Mouse (Mus musculus): ENCODE data around the gene Cnnm1. TPM values are rescaled to one million over a fixed set of nuclear protein-coding genes. Genes with fewer than 3 reads are reported as not detected.
"Not testable (repeated sequence)": the region's sequence is repeated elsewhere in the genome, so short reads cannot be mapped to it uniquely, and the experiment has no call there.

The Cnnm1 gene
- polyA plus RNA-seq, 1 experiment from 2014 or later, result 4.9 TPM

DNA sequence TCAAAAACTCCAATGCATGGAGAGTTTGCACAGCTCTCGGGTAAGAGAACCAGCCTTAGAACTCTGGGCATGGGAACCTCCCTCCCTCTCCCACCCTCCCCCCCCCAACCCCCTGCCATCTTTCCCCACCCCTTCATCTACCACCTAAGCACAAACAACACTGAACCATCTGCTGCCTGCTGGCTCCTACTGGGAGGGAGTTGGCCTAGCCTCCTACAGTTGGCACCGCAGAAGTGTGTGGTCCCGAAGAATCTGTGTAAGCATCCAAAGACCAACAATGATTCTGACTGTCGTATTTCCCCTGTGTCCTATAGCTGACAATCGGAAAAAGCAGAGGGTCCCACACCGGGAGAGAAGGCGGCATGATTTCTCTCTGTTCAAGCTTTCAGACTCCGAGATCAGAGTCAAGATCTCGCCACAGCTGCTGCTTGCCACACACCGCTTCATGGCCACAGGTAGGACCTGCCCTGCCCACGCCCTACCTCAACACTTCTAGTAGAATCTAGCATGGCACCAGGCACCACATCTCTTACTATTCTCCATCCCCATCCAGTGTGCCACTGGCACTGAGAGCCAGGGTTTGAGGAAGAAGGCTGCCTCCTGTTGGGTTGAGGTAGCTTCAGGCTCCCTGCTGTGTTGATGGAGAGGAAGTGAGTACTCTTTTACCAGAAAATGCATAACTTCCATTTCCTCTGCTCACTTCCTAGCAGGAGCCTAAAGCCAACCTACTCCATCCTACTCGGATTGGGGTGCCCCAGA, 27.9 kb downstream of the Cnnm1 start:
- Histone ChIP-seq H3K36me3 (peaks cover 23% of the 10 kb centered on the region; the same call in 1 of the 2 replicates), H3K4me1 (no peaks in the 10 kb centered on the region), H3K27me3 (replicated peaks) (no peaks in the 10 kb centered on the region), H3K9ac (replicated peaks) (no peak overlapping the region), H3K4me2 (no peak overlapping the region), H3K4me3 (replicated peaks) (no peak overlapping the region), H3K27ac (replicated peaks) (no peak overlapping the region), H3K9me3 (replicated peaks) (no peaks in the 10 kb centered on the region)
- WGBS, result 79% methylated on average over 12 of the region's 12 CpGs
- ATAC-seq (ENCODE audit: low FRiP score), result no peak

- Histone ChIP-seq H3K27me3 (replicated peaks) (no peaks in the 10 kb centered on the region), H3K4me3 (replicated peaks) (no peak overlapping the region), H3K4me2 (no peak overlapping the region), H3K9ac (replicated peaks) (no peak overlapping the region), H3K27ac (replicated peaks) (no peak overlapping the region), H3K36me3 (peaks cover 23% of the 10 kb centered on the region; the same call in 1 of the 2 replicates), H3K4me1 (no peaks in the 10 kb centered on the region), H3K9me3 (replicated peaks) (no peaks in the 10 kb centered on the region)
- no peak for ATAC-seq (ENCODE audit: low FRiP score)
- WGBS, result 74% methylated on average over 7 of the region's 7 CpGs
These were observed 29.1 kb downstream of the Cnnm1 start for GRCm38 (mm10) chr19:43469333-43469732.

DNA sequence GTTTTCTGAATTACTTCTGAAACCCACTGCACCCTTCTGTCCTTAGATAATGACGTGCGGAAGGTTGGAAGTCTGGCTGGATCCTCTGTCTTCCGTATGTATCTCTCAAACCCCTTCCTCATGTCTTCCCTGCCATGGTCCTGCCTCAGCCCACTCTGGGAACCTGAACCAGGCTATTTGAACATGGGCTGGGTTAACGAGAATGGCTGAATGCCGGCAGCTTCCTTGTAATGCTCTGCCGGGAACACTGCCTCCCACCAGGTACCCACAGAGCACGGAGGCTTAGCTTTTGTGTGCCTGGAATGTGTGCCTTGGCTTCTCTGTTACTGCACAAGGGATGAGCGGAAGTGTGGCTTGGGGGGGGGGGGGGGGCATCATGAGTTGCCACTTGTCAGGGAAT, 32.1 kb downstream of the Cnnm1 start:
- Histone ChIP-seq H3K4me2 (no peak overlapping the region), H3K36me3 (peaks cover 17% of the 10 kb centered on the region; the same call in 1 of the 2 replicates), H3K27ac (replicated peaks) (no peak overlapping the region), H3K9ac (replicated peaks) (no peak overlapping the region), H3K4me3 (replicated peaks) (no peak overlapping the region), H3K27me3 (replicated peaks) (no peaks in the 10 kb centered on the region), H3K9me3 (replicated peaks) (no peaks in the 10 kb centered on the region), H3K4me1 (peaks cover 9% of the 10 kb centered on the region)
- 74% methylated on average over 8 of the region's 8 CpGs for WGBS
- ATAC-seq (ENCODE audit: low FRiP score), result no peak

- ATAC-seq (ENCODE audit: low FRiP score), result no peak
- H3K4me2 ChIP-seq, result no peak overlapping the region
- no peak overlapping the region for H3K27ac ChIP-seq (replicated peaks)
- H3K9me3 ChIP-seq (replicated peaks), result no peaks in the 10 kb centered on the region
- H3K27me3 ChIP-seq (replicated peaks), result no peaks in the 10 kb centered on the region
- H3K9ac ChIP-seq (replicated peaks), result no peak overlapping the region
- H3K36me3 ChIP-seq, result peaks cover 17% of the 10 kb centered on the region; the same call in 1 of the 2 replicates
- H3K4me3 ChIP-seq (replicated peaks), result no peak overlapping the region
- peaks cover 9% of the 10 kb centered on the region for H3K4me1 ChIP-seq
- 96% methylated on average over 7 of the region's 7 CpGs for WGBS
These were observed 32.5 kb downstream of the Cnnm1 start for GRCm38 (mm10) chr19:43472781-43473180.

DNA sequence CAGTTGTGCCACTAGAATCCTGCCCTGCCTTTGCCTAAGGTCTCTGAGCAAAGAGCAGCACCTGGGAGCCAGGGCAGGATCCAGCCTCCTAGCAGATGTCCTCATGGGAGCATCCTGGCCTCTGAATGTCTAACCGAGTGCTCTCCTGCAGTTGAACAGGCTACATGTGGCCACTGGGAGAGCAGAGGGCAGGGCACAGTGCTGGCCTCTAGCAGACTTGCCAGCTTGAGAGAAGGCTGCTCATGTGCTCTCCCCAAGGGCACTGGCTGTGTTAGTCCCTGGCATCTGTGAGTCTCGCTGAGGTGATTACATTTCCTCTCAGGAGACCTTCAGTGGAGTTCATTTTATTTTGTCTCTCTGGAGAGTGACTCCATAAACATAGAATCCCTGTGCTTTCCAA, 35.4 kb downstream of the Cnnm1 start:
- Histone ChIP-seq H3K4me3 (replicated peaks) (no peak overlapping the region), H3K27ac (replicated peaks) (no peak overlapping the region), H3K4me1 (peaks cover 9% of the 10 kb centered on the region), H3K36me3 (0 out of 2 replicates have a peak, but pooled peaks cover 2% of the 10 kb centered on the region), H3K27me3 (replicated peaks) (no peaks in the 10 kb centered on the region), H3K9ac (replicated peaks) (no peak overlapping the region), H3K9me3 (replicated peaks) (no peaks in the 10 kb centered on the region), H3K4me2 (no peak overlapping the region)
- WGBS, result 50% methylated on average over 2 of the region's 2 CpGs
- no peak for ATAC-seq (ENCODE audit: low FRiP score)

DNA sequence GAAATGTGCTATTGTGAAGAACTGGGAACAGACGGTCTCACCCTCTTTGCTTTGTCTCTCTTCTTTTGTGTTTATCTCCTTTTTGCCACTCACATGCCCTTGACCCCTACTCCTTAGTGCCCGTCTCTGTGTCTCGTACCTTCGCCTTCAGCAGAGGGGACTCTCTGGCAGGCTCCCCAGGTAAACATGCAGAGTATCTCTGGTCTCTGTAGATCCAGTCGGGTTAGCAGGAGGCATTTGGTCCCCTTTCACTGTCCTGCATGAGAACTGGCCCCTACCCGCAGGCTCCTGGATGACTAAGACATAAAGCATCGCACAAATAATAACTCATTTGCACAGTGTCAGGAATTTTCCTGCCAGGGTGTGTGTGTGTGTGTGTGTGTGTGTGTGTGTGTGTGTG, 35.8 kb downstream of the Cnnm1 start:
- no peak for ATAC-seq (ENCODE audit: low FRiP score)
- no peak overlapping the region for H3K4me3 ChIP-seq (replicated peaks)
- H3K4me2 ChIP-seq, result no peak overlapping the region
- H3K27me3 ChIP-seq (replicated peaks), result no peaks in the 10 kb centered on the region
- H3K27ac ChIP-seq (replicated peaks), result no peak overlapping the region
- 0 out of 2 replicates have a peak, but pooled peaks cover 2% of the 10 kb centered on the region for H3K36me3 ChIP-seq
- no peak overlapping the region for H3K9ac ChIP-seq (replicated peaks)
- no peaks in the 10 kb centered on the region for H3K9me3 ChIP-seq (replicated peaks)
- WGBS, result 66% methylated on average over 7 of the region's 7 CpGs
- peaks cover 9% of the 10 kb centered on the region for H3K4me1 ChIP-seq

DNA sequence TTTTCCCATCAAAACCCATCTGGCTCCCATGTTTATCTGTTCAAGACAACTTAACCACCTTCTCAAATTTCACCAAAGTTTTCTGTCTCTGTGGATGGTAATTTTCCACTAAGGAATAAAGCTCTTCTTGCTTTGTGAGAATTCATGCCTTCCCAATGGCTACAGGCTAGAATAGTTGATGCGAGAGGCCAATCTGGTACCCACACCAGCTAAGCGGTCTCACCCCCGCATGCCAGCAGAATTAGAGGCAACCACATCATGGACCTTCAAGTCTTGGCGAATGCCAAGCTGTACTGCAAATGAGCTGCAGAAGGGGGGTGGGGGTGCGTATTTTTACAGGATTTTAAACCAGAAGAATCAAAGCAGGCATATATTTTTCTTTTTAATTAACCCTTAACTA, 37.2 kb downstream of the Cnnm1 start:
- Histone ChIP-seq H3K27ac (replicated peaks) (no peak overlapping the region), H3K9ac (replicated peaks) (no peak overlapping the region), H3K36me3 (no peaks in the 10 kb centered on the region), H3K9me3 (replicated peaks) (no peaks in the 10 kb centered on the region), H3K4me2 (no peak overlapping the region), H3K4me1 (peaks cover 9% of the 10 kb centered on the region), H3K27me3 (replicated peaks) (no peaks in the 10 kb centered on the region), H3K4me3 (replicated peaks) (no peak overlapping the region)
- no peak for ATAC-seq (ENCODE audit: low FRiP score)
- 92% methylated on average over 5 of the region's 5 CpGs for WGBS

DNA sequence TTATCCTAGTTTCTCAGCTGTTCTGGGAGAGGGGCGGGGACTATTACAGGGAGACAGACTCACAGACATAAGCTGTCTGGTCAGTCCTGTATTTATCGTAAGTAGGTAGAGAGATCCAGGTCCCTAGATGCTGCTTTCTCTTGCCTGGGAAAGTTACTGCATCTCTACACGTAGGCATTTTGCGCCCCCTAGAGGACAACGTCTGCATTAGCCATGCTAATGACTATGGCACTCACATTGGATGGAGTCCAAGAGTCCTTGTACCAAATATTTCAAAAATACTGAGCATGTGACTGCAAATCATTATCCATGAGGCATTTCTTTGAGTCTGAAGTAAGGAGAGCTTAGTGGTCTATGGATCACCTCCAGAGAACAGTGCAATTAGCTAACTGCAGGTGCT, 38.7 kb downstream of the Cnnm1 start:
- peaks cover 9% of the 10 kb centered on the region for H3K4me1 ChIP-seq
- no peaks in the 10 kb centered on the region for H3K9me3 ChIP-seq (replicated peaks)
- no peak overlapping the region for H3K4me3 ChIP-seq (replicated peaks)
- H3K9ac ChIP-seq (replicated peaks), result no peak overlapping the region
- H3K4me2 ChIP-seq, result no peak overlapping the region
- H3K36me3 ChIP-seq, result no peaks in the 10 kb centered on the region
- no peak for ATAC-seq (ENCODE audit: low FRiP score)
- H3K27ac ChIP-seq (replicated peaks), result no peak overlapping the region
- WGBS, result 17% methylated on average over 5 of the region's 5 CpGs
- H3K27me3 ChIP-seq (replicated peaks), result no peaks in the 10 kb centered on the region

GRCm38 (mm10) chr19:43479431-43479830, 39.2 kb downstream of the Cnnm1 start:
- Histone ChIP-seq H3K27me3 (replicated peaks) (no peaks in the 10 kb centered on the region), H3K4me3 (replicated peaks) (no peak overlapping the region), H3K4me1 (peaks cover 9% of the 10 kb centered on the region), H3K9me3 (replicated peaks) (no peaks in the 10 kb centered on the region), H3K4me2 (no peak overlapping the region), H3K27ac (replicated peaks) (no peak overlapping the region), H3K9ac (replicated peaks) (no peak overlapping the region), H3K36me3 (0 out of 2 replicates have a peak, but pooled peaks cover 2% of the 10 kb centered on the region)
- WGBS, result 85% methylated on average over 5 of the region's 5 CpGs
- no peak for ATAC-seq (ENCODE audit: low FRiP score)

DNA sequence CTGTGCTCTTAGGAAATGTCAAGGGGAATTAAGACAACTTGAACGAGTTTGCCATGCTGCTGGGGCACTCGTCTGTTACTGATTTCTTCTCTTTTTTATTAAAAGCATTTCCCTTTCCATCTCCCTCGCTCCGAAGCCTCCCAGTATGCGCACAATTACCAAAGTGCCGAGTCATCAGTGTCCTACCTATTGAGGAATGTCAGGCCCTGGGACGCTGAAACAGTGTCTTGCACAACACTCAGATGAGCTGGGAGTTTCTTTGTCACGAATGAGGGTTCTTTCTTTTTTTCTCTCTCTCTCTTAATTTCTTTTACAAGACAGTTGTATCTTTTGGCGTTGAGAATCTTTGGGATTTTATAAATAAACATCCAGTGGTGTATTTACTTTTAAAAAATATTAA, 40.3 kb downstream of the Cnnm1 start:
- Histone ChIP-seq H3K36me3 (peaks cover 2% of the 10 kb centered on the region; the same call in 1 of the 2 replicates), H3K9me3 (replicated peaks) (no peaks in the 10 kb centered on the region), H3K27ac (replicated peaks) (no peak overlapping the region), H3K4me2 (no peak overlapping the region), H3K9ac (replicated peaks) (no peak overlapping the region), H3K27me3 (replicated peaks) (no peaks in the 10 kb centered on the region), H3K4me1 (peaks cover 6% of the 10 kb centered on the region), H3K4me3 (replicated peaks) (no peak overlapping the region)
- 66% methylated on average over 9 of the region's 9 CpGs for WGBS
- ATAC-seq (ENCODE audit: low FRiP score), result no peak

DNA sequence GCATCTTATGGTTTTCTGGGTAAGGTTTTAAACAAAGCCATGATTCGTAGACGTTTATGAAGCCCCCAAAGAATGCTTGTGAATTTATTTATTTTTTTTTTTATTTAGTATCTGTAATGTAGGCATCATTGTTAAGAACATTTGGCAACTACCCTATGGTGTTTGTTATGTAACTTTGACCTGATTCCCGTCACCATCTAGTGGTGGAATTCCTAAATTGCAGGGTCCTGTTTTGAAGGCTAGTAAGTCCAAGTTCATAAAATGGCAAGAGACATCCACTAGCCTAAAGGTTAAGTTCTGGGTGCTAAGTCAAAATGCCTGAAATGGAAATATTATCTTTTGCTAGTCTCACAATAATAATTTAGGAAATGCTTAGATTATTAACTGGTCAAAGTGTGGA, 47.2 kb downstream of the Cnnm1 start:
- 50% methylated on average over 3 of the region's 3 CpGs for WGBS

DNA sequence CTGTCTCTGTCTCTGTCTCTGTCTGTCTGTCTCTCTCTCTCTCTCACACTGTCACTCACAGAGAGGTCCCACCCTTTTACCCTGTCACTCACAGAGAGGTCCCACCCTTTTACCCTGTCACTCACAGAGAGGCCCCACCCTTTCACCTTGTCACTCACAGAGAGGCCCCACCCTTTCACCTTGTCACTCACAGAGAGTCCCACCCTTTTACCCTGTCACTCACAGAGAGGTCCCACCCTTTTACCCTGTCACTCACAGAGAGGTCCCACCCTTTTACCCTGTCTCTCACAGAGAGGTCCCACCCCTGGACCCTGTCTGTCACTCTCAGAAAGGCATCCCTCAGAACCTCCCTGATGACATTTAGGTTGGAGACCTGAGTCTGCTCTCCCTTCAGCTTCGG, 53.1 kb downstream of the Cnnm1 start:
- not testable (repeated sequence) for H3K4me2 ChIP-seq; H3K9me3 ChIP-seq (replicated peaks); H3K27me3 ChIP-seq (replicated peaks); H3K27ac ChIP-seq (replicated peaks); H3K9ac ChIP-seq (replicated peaks); ATAC-seq (ENCODE audit: low FRiP score); H3K4me1 ChIP-seq; H3K4me3 ChIP-seq (replicated peaks)
- WGBS, result 73% methylated on average over 1 of the region's 1 CpGs
- peaks cover 19% of the 10 kb centered on the region for H3K36me3 ChIP-seq

More for the DNA sequence above, 47.2 kb downstream of the Cnnm1 start:
- Histone ChIP-seq H3K9me3 (replicated peaks) (no peaks in the 10 kb centered on the region), H3K4me2 (no peak overlapping the region), H3K4me3 (replicated peaks) (no peak overlapping the region), H3K27ac (replicated peaks) (no peak overlapping the region), H3K9ac (replicated peaks) (no peak overlapping the region), H3K4me1 (no peaks in the 10 kb centered on the region), H3K36me3 (peaks cover 17% of the 10 kb centered on the region), H3K27me3 (replicated peaks) (no peaks in the 10 kb centered on the region)
- ATAC-seq (ENCODE audit: low FRiP score), result no peak
